Mouse (Mus musculus) thymus, adult 2 months (tissue): Measurements from ENCODE around the gene Fam49a. TPM values are rescaled to one million over a fixed set of nuclear protein-coding genes. Genes with fewer than 3 reads are reported as not detected.
A peak's percentile ranks its signal among the peaks of the same experiment; 100 is the strongest.

ENCODE experiments used
- DNase-seq: peaks from one replicate; pipeline ENCODE4 v3.0.0; 2021
- H3K27ac ChIP-seq: fragments of 200-500 bp; 2 replicates; pipeline ENCODE4 v1.5.1; 2012; ENCODE audit warnings: low read length, control low read depth; ENCODE audit not compliant: control insufficient read depth, insufficient read depth
- H3K27me3 ChIP-seq: fragments of 200-500 bp; 2 replicates; pipeline ENCODE4 v1.6.1; 2012; ENCODE audit warnings: mild to moderate bottlenecking, low read length, moderate library complexity, mixed read lengths; ENCODE audit not compliant: control insufficient read depth, insufficient read depth
- H3K36me3 ChIP-seq: fragments of 200-500 bp; 2 replicates; pipeline ENCODE4 v1.6.1; 2012; ENCODE audit warnings: mild to moderate bottlenecking, low read length, moderate library complexity; ENCODE audit not compliant: control insufficient read depth, insufficient read depth
- H3K4me1 ChIP-seq: fragments of 200-500 bp; replicated peaks from 2 replicates; pipeline ENCODE4 v1.6.1; 2012; ENCODE audit warnings: low read length; ENCODE audit not compliant: control insufficient read depth, insufficient read depth
- H3K4me3 ChIP-seq: fragments of 200-500 bp; 2 replicates; pipeline ENCODE4 v1.5.1; 2012; ENCODE audit warnings: mild to moderate bottlenecking, low read length, control low read depth, moderate library complexity; ENCODE audit not compliant: control insufficient read depth, insufficient read depth
- CTCF ChIP-seq: fragments of 200-500 bp; IDR thresholded peaks from 2 replicates; pipeline ENCODE4 v1.5.1; 2012; ENCODE audit warnings: mild to moderate bottlenecking, control low read depth, low read length, moderate library complexity, borderline replicate concordance; ENCODE audit not compliant: control insufficient read depth, poor library complexity, insufficient read depth; ENCODE audit errors: extremely low read depth
- POLR2A ChIP-seq: fragments of 200-500 bp; IDR thresholded peaks from 2 replicates; pipeline ENCODE4 v1.6.1; 2012; ENCODE audit warnings: mild to moderate bottlenecking, low read length, control low read depth, moderate library complexity; ENCODE audit not compliant: control insufficient read depth, poor library complexity, insufficient read depth; ENCODE audit errors: extremely low read depth
- WGBS: fragments of 180-500 bp; shearing (Covaris S2); methylation state at CpG from one replicate; pipeline ENCODE4 v1.1.7; 2018; 5-methylcytosine and 5-hydroxymethylcytosine counted together
- polyA plus RNA-seq: library from polyadenylated mRNA; depleted of rRNA; stranded (reverse); fragments of >200 nt; gene quantifications from 2 replicates; pipeline ENCODE4 v1.2.3, GENCODE M21; 2012

Fam49a gene
- polyA plus RNA-seq, 1 experiment: 5.3 TPM

DNA sequence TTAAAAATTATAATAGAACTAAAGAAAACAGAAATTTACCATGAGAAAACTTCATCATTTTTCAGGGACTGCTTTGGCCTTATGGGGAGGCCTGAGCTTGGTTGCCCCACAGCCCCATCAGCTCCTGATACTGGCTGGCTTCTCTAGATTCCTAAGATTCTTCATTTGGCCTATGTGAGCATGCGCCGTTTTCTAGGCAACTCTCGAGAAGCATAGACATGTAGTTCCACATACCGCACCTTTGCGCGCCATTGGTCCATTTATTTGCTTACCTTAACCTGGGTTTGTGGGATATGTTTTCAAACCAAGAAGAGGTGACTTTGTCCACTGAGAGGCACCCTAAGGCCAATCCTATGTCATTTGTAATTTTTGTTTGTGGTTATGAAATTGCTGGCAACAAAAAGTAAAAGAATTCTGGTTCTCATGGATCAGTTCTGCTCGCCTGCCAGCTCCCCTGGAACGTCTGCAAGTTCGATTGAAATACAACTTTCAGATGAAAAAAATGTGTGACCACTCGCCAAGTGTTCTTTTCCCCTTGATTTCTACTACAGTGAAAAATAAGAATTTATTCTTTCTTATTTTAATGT lies 21.9 kb downstream of the Fam49a start:
- DNase-seq: no peak

DNA sequence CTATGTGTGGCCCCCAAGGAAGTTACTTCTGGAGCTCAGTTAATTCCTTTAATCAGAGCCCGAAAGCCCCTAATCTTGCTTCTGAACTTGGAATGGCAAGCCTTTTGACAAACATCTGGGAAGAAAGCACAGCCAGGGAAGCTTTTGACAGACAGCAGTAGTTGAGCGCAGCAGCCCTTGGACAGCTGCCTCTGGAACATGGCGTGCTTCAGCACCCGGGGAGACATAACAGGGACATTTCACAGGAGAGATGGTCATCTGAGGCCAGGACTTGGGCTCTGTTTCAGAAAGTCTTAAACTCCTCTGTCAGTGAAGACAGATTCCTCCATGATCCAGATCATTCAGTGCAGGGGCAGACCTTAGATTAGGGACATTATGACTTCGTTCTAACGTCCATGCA lies 22.6 kb downstream of the Fam49a start:
- H3K4me3 ChIP-seq: no peak overlapping the region
- peaks cover 5% of the 10 kb centered on the region for H3K4me1 ChIP-seq
- WGBS: 94% methylated on average over 6 of the region's 6 CpGs
- no peaks in the 10 kb centered on the region for H3K27me3 ChIP-seq
- no peak overlapping the region for H3K27ac ChIP-seq
- no peak for DNase-seq
- H3K36me3 ChIP-seq: no peaks in the 10 kb centered on the region
- no peak for TF ChIP-seq POLR2A
- TF ChIP-seq CTCF: no peak

More for the DNA sequence above, 21.9 kb downstream of the Fam49a start:
- peaks cover 5% of the 10 kb centered on the region for H3K4me1 ChIP-seq
- no peak overlapping the region for H3K27ac ChIP-seq
- TF ChIP-seq CTCF (no peak), POLR2A (no peak)
- no peak overlapping the region for H3K4me3 ChIP-seq
- 95% methylated on average over 10 of the region's 10 CpGs for WGBS
- H3K36me3 ChIP-seq: no peaks in the 10 kb centered on the region
- no peaks in the 10 kb centered on the region for H3K27me3 ChIP-seq

DNA sequence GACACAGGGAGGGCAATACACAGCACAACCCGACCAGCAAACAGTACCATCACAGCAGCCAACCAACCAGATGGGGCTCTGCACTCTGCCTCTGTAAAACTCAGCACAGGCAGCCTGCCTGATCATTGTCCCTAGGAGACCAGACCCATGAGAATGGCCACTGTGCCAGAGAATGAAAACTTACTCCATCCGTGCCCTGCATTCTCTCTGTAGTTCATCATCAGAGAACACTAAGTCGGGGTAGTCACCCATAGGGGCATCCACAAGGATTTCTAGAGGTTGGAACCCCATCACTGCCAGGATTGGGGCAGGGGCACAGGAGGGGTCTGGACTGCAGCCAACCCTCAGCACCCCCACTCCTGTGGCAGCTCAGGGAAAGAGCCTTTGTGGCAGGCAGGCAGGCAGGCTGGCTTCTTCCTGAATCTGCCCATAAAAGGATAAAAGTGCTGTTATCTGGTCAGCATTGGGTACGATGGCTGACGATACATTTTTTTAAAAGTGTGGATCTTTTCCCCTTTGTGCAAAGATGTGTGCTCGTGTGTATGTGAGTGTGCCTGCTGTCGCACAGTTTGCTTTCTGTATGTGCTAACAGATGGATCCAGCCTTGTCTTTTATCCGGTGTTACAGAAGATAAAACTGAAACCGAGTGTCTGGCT lies 25.3 kb downstream of the Fam49a start:
- no peaks in the 10 kb centered on the region for H3K27me3 ChIP-seq
- 16% methylated on average over 9 of the region's 9 CpGs for whole genome bisulfite sequencing
- peaks cover 14% of the 10 kb centered on the region for H3K4me1 ChIP-seq
- peak overlapping the region; percentile 19; the same call in 1 of the 2 replicates for H3K27ac ChIP-seq
- no peak for DNase-seq
- TF ChIP-seq POLR2A: no peak
- TF ChIP-seq CTCF: no peak
- H3K4me3 ChIP-seq: peak overlapping the region; percentile 22; the same call in 1 of the 2 replicates
- H3K36me3 ChIP-seq: no peaks in the 10 kb centered on the region

DNA sequence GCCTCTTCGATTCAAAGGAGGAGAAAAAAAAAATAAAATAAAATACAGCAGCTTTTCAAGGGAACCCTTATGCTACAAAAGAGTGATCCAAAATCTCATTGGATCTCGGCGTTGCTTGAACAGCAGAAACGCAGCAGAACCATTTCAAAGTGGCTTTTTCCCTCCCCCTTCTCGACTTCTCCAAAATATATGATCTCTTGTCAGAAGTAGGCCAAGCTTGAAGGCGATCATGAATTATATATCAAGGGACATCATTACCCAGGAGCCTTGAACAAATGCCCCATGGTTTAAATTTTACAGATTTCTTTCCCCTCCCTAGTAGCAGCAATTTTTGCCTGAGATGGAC lies 25.8 kb downstream of the Fam49a start:
- H3K4me1 ChIP-seq: peaks cover 15% of the 10 kb centered on the region
- WGBS: 4% methylated on average over 6 of the region's 6 CpGs
- DNase-seq: no peak
- TF ChIP-seq POLR2A (no peak), CTCF (no peak)
- H3K27ac ChIP-seq: no peak overlapping the region
- H3K36me3 ChIP-seq: no peaks in the 10 kb centered on the region
- no peak overlapping the region for H3K4me3 ChIP-seq
- no peaks in the 10 kb centered on the region for H3K27me3 ChIP-seq

DNA sequence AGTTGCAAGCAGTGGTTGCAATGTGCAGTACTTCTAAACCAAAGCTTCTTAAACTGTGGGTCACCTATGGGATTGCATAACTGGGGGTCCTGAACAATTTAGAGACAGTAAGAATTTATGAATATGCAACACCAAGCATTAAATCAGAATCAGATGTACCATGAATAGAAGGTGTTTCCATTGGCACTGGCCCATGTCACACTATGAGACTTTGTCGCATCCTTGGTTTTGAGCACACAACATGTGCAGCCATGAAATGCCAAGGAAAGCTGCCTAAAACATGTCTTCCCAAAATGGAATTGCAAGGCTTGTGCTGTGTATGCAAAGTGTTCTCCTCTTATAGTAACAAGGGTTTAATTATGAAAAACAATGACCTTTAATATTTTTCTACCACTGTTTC lies 26.6 kb downstream of the Fam49a start:
- no peaks in the 10 kb centered on the region for H3K36me3 ChIP-seq
- H3K4me1 ChIP-seq: peaks cover 15% of the 10 kb centered on the region
- TF ChIP-seq POLR2A (no peak), CTCF (no peak)
- no peak overlapping the region for H3K27ac ChIP-seq
- H3K27me3 ChIP-seq: no peaks in the 10 kb centered on the region
- DNase-seq: no peak
- 98% methylated on average over 1 of the region's 1 CpGs for whole genome bisulfite sequencing
- no peak overlapping the region for H3K4me3 ChIP-seq

DNA sequence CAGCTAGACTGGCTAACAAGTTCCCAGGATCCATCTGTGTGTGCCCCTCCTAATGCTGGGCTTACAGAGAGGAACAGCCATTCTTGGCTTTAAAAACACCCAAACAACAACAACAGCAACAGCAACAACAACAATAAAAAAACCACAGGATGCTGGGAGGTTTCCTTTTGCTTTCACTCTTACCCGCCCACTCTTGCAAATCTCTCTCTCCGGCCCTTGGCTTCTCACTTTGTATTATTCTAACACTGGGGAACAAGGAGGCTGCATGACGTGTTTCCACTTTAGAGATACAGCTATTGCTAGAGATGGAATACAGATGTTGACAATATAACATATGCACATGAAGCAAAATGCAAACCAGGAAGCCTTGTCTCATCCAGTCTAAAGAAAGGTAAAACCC lies 27.7 kb downstream of the Fam49a start:
- WGBS: 29% methylated on average over 3 of the region's 3 CpGs
- Histone ChIP-seq H3K27me3 (no peaks in the 10 kb centered on the region), H3K27ac (no peak overlapping the region), H3K4me3 (no peak overlapping the region), H3K4me1 (peaks cover 15% of the 10 kb centered on the region), H3K36me3 (no peaks in the 10 kb centered on the region)
- TF ChIP-seq POLR2A: no peak
- TF ChIP-seq CTCF: no peak
- DNase-seq: no peak

DNA sequence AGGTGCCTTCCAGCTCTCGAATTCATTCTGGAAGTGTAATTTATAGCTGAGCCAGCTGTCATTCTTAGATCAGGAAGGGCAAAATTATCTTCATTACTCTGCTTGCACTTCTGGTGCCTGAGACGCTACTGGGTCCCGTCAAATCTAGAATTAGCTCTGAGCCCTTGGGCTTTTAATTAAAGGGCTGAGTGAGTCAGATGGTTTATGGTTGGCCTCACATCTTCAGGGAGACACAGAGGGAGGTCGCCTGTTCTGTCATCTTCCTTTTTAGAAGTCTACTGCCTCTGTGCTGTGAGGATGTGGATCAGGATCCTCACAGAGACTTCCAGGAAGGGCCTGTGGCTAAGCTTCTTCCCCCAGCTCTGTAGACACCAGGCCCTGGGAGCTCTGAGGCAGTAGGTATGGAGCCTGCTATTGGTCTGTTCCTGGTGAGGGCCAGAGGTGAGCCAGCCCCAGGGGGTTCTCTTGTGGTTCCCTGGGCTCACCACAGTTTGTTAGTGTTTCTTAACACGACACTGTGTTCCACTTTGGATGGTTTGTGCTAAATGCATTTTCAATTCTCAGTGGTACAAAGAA lies 30.2 kb downstream of the Fam49a start:
- WGBS: 25% methylated on average over 5 of the region's 5 CpGs
- H3K36me3 ChIP-seq: no peaks in the 10 kb centered on the region
- H3K4me3 ChIP-seq: no peak overlapping the region
- H3K4me1 ChIP-seq: peaks cover 13% of the 10 kb centered on the region
- H3K27me3 ChIP-seq: no peaks in the 10 kb centered on the region
- TF ChIP-seq CTCF (no peak), POLR2A (no peak)
- no peak for DNase-seq
- no peak overlapping the region for H3K27ac ChIP-seq
